Mouse (Mus musculus) kidney, postnatal 25 days (tissue): Measurements from ENCODE around the gene Fam167b.

Experiments used
- DNase-seq, 2 experiments: peaks; one replicate each; pipeline ENCODE4 v3.0.0; 2021; ENCODE audit warnings: mixed read lengths in 2 of 2

Fam167b gene

DNA sequence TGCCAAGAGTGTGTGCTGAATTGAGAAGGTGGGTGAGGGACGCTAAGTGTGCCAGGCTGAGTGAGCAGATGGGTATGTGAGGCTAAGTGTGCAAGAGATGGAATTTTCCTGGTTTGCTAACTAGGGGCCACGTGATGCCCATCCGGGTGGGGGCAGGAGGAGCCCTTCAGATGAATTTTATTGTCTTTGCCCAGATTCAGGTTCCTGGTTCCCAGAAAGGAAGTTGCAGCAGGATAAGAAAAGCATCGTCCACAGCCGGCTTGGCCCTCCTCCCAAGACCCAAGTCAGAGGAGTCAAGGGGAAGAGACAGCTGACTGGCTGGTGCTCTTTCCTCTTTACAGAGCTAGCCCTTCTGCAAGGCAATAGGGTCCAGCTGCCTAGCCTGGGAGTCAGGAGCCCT lies at the start of gene Fam167b:
Fam167b (minus strand) TSS at position 84 of the 400 bp plus-strand sequence.
- DNase-seq = peak; percentile 76 to 88

DNA sequence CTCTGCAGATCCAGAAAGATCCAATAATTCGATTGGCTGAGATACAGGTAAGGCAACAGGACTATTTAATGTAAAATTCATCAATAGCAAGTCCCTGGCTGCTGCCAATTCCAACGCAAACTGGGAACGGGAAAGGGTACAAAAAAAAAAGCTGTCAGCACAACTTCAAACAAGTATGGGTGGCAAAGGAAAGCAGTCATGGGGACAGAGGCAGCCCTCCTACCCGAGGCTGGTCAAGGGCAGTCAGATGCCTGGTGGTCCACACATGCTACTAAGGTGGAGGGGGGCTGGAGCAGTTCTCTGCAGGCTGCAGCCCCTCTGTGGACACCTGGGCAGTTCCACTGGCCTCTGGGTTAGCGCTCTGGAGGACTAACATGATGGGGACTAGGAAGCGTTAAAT lies 47.7 kb upstream of the Fam167b start:
- peak in 1 of 2 experiments; percentile 38 for DNase-seq

DNA sequence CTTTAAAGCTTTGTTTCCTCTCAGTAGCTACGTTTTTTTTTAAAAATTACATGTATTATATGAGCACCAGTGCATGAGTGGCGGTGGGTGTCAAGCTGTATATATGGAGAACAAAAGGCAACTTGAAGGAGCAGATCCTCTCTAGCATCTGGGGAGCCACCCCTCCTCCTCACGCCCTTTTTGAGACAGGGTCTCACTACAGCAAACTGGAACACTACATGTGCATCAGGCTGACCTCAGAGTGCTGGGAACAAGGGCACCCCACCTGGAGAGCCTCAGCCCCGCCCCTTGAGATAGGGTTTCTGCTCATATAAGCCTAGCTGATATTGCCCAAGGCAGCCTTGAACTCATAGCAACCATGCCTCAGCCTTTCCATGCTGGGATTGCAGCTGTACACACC lies 47.1 kb upstream of the Fam167b start:
- DNase-seq = peak in 1 of 2 experiments; percentile 29

DNA sequence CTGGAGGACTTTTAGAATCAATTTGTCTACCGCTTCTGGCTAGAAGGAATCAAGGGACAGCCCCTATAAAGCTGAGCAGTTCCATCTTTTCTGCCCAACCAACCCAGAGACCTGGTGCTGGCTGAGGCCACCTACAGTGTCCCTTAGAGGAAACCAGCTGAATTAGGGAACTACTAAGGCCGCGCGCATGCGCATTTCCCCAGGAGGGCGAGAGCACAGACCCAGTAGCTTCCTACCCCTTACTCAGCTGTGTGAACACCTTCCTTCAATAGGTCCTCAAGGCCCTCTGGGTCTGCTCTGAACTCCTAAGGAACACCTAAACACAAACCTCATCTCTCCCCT lies 46.7 kb upstream of the Fam167b start:
- peak; percentile 55 to 75 for DNase-seq

DNA sequence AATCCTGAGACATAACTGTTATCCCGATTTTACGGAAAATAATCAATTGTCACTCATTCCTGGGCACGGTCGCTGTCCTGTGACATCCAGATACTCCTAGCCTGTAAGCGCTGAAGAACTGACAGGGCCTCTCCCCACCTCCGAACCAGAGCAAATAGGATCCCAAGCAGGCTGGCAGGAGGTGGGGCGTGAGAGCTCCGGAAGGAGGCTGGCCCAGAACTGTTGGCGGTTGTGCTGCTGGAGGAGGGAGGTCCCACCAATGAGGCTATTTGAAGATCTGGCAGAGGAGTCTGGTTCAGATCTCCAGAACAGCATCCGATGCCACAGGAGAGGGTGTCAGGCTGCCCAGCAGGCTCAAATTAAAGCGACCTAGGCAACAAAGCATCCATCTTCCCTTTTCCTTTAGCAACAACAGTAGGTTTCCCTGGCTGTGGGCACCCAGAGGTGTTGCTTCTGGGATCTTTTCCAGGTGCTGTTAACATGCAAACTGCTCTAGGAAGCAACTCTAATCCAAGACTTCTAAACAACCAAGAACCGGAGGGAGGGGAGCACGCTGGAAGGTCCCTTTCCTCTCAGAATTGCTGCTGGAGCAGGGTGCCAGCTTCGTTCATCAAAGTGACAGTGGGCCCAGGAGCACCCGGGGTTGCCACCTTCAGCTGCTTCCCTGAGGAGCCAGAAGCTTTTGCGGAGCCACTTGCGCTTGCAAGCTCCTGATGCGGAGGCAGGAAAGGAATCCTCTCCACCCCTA lies 46.1 kb upstream of the Fam167b start:
- peak; percentile 86 to 94 for DNase-seq

DNA sequence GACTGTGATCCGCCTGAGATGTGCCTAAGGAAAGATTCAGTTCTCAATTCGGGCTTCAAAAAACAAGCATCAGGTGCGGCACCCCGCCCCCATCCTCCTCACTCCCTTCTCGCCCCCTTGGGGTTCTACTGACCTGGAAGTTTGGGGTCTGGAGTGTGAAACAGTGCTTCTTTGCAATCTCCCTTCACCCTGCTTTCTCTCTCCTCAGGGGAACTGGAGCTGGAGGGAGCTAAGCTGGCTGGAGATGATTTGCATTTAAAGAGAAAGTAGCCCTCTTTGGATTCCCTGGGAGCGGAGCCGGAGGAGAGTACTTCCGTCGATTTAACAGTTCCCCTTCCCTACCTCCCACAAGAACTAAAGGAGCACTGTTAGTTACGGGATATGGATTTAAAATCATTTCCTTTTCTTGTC lies 45.3 kb upstream of the Fam167b start, which contains the start of gene Ccdc28b:
Ccdc28b (minus strand) TSS at position 267 of the 411 bp plus-strand sequence.
- peak; percentile 60 to 71 for DNase-seq

DNA sequence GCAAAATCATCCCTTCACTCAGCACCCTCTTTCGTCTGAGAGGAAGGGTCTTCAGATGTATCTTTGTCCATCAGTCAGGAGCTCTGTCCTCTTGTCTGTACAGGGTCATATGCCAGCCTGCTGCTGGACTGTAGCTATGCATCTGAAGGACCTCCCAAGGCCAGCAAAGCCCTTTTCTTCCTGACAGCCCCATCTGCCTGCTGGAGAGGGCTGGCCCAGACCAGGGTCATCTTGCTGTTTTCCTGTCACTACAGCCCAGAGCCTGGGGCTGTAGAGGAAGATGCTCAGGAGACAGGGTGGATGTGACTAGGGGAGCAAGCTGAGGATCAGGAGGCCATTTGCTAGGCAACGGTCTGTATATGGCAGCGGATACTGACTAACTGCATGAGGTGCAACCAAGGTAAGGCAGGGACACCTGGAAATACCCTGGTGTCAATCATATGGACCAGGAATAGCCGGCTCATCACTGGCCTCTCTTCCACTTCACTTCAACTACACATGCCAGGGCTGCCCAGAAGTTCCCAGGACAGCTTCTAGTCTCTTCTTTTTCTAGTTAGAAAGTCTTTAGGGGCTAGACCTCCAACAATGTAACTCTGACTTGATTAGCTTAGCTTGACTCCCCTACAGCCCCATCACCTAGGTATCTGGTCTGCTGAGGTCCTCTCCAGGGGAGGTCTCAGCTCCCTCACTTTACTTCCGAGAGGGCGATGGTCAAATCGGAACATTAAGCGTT lies 44.6 kb upstream of the Fam167b start:
- peak in 1 of 2 experiments; percentile 35 for DNase-seq

DNA sequence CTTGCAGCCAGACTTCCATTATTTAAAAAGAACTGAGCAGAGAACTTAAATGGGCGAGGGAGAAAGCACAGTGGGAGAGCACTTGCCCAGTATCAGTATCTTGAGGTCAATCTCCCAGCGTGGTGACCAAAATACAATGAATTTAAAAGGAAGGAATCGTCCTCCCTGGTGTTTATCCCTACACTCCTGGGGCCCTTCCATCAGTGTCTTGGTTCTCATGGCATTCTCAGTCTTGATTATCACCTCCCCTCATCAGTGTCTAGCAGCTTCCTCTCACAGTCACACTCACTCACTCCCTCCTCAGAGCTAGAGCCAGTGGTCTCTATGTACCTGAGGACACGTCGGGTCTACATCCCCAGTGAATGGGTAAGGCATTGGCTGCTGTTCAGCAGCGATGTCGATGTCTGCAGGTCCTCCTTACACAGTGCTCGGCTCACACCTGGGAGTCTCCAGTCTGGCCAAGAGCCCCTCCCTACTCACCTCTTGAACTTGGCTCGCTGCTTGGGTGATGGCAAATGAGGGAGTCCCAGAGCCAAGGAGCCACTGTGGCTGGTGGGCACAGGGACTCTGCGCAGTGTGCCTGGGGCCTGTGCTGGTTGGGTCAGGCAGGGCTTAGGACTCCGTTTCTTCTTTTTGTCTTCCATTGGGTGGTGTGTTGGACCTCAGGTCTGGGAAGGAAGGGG lies 43.9 kb upstream of the Fam167b start:
- DNase-seq = peak in 1 of 2 experiments; percentile 30

DNA sequence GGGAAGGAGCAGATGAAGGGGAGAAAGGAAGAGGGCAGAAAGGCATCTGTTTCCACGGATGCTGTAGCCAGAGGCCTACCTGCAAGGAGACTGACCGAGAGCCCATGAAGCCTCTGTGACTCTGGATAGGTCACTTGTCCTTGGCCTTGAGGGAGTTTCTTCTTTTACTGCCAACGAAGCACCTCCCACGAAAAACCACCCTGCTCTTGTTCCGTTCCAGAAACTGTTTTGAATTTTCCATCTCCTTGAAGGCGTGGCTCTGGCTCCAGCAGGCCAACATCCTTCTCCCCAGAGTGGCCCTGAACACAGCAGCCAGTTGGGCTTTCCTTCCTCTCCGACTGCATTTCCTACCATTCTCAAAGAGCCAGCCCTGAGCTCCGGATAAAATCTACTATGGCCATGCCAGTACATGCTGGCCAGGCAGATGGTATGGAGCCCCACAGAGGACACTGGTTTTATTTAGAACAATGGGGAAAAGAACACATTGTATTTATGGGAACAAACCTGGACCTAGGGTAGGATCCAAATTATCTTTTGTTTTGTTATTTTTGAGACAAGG lies 43.0 kb upstream of the Fam167b start:
- DNase-seq = peak; percentile 45 to 69

DNA sequence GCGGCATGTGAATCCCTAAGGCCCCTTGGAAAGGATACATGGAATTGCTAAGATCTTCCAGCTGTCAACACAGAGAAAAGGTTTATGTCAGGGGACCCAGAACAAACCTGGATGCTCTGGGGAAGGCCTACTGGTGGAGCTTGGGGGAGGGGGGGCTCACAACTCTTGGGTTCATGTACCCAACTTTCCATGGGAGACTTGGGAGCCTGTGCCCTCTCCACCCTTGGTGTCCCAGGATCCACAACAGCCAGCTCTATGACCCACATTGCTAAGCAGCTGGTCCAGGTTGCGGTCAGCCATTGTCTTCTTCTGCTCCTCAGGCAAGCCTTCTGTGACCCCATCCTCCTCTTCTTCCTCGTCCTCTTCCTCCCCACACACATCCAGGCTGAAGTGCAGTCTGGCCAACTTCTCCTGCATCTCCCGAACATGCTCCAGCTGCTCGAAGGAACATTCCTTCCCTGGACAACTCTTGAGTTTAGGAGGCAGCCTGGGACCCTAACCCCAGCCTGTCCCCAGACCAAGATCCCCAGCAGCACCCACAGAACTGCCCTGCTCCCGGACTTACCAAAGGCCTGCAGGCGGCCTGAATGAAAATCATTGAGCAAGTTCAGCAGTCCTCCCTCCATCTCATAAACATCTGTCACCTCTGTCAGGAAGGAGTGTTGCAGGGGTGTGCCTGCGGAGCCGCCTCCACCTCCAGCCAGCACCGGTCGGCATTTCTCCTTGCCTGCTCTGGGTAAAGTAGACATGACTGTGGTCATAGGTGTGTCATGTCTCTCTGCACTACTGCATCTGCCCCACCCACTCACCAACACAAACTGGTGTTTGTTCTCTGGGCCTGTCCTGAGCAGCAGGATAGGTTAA lies 42.3 kb upstream of the Fam167b start:
- DNase-seq = peak in 1 of 2 experiments; percentile 42

DNA sequence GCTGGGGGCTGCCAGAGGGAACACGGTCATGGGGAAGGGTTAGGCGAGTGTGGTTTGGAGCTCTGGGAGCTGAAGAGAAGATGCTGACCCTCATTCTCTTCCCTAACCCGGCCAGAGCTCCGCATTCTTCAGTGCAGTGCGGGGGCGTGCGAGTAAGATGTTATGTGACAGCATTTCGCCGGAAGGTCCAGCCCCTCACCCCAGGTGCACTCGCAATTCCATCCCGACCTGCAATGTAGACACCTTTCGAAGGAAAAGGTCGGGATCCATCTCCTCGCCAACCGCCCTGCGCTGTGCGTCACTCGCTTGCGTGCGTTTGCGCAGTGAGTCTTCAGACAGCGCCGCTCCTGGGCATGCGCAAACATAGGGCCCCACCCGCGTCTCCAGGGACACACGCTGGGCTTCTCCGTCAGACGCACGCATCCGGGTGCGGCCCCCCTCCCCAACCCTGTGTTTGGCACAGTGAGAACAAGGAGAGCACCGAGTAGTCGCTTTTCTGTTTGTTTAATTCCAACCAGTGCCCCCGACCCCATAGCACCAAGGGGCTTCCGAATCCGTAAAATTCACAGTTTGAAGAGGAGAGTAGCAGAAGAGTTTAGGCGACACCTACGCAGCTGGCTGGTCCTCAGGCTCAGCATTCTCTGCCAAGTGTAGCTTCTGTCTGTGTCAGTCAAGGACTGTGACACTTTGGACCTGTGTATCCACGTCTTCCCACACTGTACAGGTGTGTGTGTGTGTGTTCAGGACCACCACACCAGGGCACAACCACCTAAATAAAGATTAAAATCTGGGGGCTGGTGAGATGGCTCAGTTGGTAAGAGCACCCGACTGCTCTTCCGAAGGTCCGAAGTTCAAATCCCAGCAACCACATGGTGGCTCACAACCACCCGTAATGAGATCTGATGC lies 40.7 kb upstream of the Fam167b start, which contains the start of gene Iqcc:
Iqcc (minus strand) TSS at position 314 of the 906 bp plus-strand sequence.
- DNase-seq = peak; percentile 97 to 98

DNA sequence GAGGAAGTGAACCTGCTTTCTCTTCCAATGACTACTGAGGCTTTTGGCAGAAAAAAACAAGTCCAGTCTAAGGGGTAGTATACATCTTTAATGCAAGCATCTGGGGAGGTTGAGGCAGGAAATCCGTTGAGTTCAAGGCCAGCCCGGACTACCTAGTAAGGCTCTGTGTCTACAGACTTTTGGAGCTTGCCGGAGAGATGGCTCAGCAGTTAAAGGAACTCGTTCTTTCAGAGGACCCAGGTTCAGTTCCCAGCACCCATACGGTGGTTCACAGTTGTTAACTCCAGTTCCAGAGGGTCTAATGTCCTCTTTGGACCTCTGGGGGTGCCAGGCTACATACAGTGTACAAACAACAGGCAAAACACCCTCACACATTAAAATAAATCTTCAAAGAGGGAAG lies 39.7 kb upstream of the Fam167b start:
- no peak for DNase-seq

DNA sequence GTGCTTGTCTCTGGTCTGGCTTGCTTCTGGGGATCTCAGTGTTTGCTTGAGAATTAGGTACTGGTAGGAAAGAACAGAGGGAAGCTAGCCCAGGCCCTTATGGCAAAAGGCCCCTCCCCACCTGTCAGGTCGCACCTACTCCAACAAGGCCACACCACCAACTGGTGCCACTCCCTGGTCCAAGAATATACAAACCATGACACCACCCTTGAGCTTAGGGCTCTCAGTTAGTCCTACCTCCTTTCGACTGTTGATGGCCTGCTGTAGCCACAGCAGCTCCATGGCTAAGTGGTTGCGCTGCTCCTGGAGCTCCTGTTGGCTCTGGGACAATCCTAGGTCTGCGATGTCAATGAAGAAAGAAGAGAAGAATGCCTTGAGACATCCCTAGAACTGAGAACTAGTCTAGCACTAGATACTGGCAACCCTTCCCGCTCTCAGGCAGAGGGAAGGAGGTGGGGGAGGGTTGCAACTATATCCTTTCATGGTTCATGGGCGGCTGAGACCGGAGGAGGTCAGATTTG lies 38.8 kb upstream of the Fam167b start:
- no peak for DNase-seq

DNA sequence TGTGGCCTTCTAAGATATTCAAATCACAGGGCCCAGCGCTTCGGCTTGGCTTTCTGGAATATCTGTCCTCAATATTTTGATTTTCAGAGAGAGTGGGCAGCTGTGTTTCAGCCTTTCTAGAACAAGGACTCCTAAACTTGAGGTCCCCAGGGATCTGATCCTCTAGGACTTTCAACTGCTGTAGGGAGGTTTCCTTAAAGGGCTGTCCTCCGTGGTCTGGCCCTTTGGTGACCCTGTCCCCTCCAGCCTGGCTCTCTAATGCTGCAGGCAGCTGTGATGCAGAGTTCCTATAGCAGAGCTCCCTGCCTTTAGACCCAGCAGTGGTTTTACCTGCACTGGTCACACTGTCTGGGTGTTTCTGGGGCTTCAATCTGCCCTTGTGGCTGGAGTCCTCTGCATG lies 38.3 kb upstream of the Fam167b start:
- no peak for DNase-seq

DNA sequence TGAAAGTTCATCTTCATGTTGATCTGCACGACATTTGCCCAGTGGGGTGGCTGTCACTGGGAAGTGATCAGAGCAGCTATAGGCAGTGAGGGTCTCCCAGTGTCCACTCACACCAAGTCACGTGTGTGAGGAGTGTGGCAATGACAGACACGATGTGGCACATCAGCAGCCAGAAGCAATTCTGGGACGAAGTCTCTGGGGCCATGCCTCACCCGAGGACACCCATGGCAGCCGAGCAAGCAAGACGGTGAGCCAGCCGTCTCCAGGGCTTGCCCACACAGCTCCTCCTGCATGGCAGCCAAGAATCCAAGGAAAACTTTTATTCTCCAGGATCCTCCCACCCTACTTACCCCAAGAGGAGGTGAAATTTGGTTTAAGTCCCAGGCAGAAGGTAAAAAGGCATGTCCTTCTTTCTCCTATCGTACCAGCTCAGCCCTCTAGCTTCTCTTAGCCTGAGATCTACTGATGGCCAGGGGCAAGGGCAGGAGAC lies 37.5 kb upstream of the Fam167b start:
- no peak for DNase-seq

DNA sequence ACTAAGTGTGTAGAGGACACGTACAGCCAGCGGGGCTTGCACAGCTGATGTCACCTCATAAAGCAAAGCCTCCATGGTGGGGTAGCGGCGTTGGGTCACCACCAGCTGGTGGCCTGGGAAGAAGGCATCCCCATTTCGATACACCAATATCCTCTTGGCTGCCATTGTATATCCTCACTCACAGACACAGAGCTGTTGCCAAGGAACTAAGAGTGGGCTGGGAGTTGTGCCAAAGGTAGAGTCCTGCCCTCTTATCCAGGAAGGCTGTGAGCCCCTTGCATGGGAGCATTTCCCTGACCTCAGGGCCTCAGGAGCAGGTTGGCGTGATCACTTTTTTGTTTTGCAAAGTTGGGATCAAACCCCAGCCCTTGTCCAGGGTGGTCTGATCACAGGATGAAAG lies 35.7 kb upstream of the Fam167b start, which contains the start of gene Dcdc2b:
Dcdc2b (minus strand) TSS at position 165 of the 400 bp plus-strand sequence.
- DNase-seq = no peak

DNA sequence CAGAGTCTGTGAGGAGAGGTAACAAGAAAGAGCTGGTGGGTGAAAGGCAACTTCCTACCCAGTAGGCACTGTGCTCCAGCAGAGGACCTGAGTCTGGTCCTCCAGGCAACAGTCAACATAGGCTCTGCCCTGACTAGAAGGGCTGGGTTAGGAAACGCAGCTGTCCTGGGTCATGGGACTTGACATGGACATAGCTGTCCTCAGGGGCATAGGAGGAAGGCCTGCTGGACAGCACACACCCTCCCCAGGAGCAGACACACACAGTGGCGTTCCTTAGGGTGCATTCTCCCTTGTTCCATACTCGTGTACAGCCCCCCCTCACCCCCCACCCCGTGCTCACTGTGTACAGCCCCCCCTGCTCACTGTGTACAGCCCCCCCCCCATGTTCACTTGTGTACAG lies 32.1 kb upstream of the Fam167b start:
- DNase-seq = no peak

DNA sequence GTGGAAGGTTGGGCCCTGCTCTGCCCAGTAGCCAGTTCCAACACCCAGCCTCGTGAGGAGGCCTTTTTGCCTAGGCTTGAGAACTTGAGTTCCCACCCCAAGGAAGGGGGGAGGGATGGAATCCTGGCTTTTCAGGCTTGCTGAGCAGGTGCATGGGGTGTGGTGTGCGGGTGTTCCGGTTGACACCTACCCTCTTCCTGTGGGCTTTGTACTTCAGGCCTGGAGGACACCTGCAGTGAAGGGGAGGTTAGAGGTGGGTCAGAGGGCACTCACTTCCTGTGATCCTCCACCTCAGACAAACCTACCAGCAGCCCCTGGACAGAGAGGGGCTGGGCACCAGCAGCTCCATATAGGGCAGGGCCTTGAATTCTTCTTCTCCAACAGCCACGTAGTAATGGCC lies 31.7 kb upstream of the Fam167b start:
- peak in 1 of 2 experiments; percentile 25 for DNase-seq

DNA sequence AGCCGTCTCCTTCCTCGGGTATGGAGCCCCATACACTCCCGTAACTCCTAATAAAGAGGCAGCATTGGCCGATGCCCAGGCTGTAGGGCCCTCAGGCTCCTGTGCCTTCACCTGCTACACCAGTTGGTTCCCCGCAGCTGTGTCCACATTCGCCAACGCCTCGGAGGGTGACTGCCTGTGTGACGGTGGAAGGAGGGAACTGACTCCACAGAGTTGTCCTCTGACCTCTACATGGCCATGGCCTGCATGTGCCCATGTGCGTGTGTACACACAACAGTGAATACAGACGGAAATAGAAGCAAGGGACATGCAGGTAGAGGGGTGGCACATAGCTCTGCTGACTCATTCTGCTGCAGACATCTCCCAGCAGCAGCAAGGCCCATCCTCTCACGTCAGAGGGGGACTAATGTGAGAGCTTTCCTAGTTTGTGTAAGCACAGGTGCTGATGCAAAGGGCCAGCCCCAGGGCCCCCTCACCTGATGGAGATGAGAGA lies 30.8 kb upstream of the Fam167b start:
- DNase-seq = peak in 1 of 2 experiments; percentile 37

DNA sequence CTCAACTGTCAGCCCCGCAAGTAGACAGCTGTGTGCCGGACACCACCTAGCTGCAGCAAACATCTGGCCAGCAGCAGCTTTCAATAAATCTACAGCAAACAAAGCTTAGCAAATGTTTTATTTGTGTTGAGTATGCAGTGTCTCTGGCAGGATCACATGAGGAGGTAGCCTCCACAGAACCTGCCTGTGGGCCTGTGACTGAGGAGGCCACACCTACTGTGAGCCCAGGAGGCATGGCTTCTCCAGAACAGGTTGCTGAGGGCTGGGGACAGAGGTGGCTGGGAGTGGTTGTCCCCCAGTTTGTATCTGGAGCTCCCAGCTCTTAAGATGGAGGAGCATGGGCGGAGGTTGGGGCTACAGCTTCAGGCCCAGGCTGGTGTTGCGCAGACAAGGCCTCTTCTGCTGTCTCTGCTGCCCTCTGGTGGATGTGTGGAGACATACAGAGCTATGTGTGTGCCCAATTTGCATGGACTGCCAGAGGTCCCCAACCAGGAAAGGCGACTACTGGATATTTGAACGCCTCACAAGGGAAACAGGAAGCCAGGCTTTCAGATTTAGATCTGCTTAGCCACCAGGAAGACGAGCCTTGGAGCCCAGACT lies 30.2 kb upstream of the Fam167b start:
- peak; percentile 87 to 89 for DNase-seq
